Mouse (Mus musculus): ENCODE results near the gene Plagl2.
"Not testable (repeated sequence)": the region's sequence is repeated elsewhere in the genome, so short reads cannot be mapped to it uniquely, and the experiment has no call there.

The Plagl2 gene

GRCm38 (mm10) chr2:153241250-153242014 lies at the start of gene Plagl2, which contains the start of gene Pofut1:
TSS of gene Plagl2 (minus strand) at chr2:153241426.
TSS of gene Pofut1 (plus strand) at chr2:153241533.
- peak; percentile 86 for DNase-seq

- no peak for DNase-seq
These were observed 46.6 kb upstream of the Plagl2 start for GRCm38 (mm10) chr2:153287835-153288234.

GRCm38 (mm10) chr2:153286524-153286923 lies 45.3 kb upstream of the Plagl2 start:
- DNase-seq = no peak

GRCm38 (mm10) chr2:153283919-153284318 lies 42.7 kb upstream of the Plagl2 start:
- DNase-seq = no peak

GRCm38 (mm10) chr2:153278357-153278756 lies 37.1 kb upstream of the Plagl2 start:
- no peak for DNase-seq

- DNase-seq = not testable (repeated sequence)
These were observed 35.6 kb upstream of the Plagl2 start for GRCm38 (mm10) chr2:153276846-153277245.

- no peak for DNase-seq
These were observed 35.2 kb upstream of the Plagl2 start for GRCm38 (mm10) chr2:153276440-153276839.

- not testable (repeated sequence) for DNase-seq
These were observed 34.4 kb upstream of the Plagl2 start for GRCm38 (mm10) chr2:153275577-153275976.

GRCm38 (mm10) chr2:153274919-153275247 lies 33.7 kb upstream of the Plagl2 start:
- no peak for DNase-seq

- DNase-seq = not testable (repeated sequence)
These were observed 33.1 kb upstream of the Plagl2 start for GRCm38 (mm10) chr2:153274200-153274918.

- not testable (repeated sequence) for DNase-seq
These were observed 29.1 kb upstream of the Plagl2 start for GRCm38 (mm10) chr2:153270231-153270915.

GRCm38 (mm10) chr2:153267331-153267730 lies 26.1 kb upstream of the Plagl2 start:
- DNase-seq = no peak

GRCm38 (mm10) chr2:153263053-153263452 lies 21.8 kb upstream of the Plagl2 start:
- no peak for DNase-seq

- no peak for DNase-seq
These were observed 18.8 kb upstream of the Plagl2 start for GRCm38 (mm10) chr2:153259864-153260674.

GRCm38 (mm10) chr2:153259030-153259863 lies 18.0 kb upstream of the Plagl2 start:
- DNase-seq = no peak

- no peak for DNase-seq
These were observed 15.4 kb upstream of the Plagl2 start for GRCm38 (mm10) chr2:153256604-153257003.

- DNase-seq = no peak
These were observed 8.5 kb upstream of the Plagl2 start for GRCm38 (mm10) chr2:153249751-153250150.

- DNase-seq = no peak
These were observed 930 bp upstream of the Plagl2 start for GRCm38 (mm10) chr2:153242156-153242555.

GRCm38 (mm10) chr2:153240701-153241235 lies 458 bp downstream of the Plagl2 start:
- no peak for DNase-seq

GRCm38 (mm10) chr2:153239860-153240480 lies 1.3 kb downstream of the Plagl2 start:
- DNase-seq = no peak
